Mouse (Mus musculus) heart, adult 18-20 months (tissue): ENCODE results near the gene Zmiz1. TPM values are rescaled to one million over a fixed set of nuclear protein-coding genes. Genes with fewer than 3 reads are reported as not detected.
A peak's percentile ranks its signal among the peaks of the same experiment; 100 is the strongest.

Experiments used
- DNase-seq, 2 experiments: peaks; one replicate each; pipeline ENCODE4 v3.0.0; 2021 to 2022; ENCODE audit warnings: mixed read lengths in 1 of 2
- total RNA-seq, 2 experiments: library from RNA; stranded (reverse); gene quantifications; 2 replicates each; pipeline ENCODE4 v1.2.3; 2021

Gene Zmiz1
- total RNA-seq, 2 experiments from 2014 or later = 32.5 to 38.5 TPM

- no peak for DNase-seq
These were observed 180.3 kb downstream of the Zmiz1 start for GRCm38 (mm10) chr14:25639120-25639758.

GRCm38 (mm10) chr14:25639979-25640378, 181.0 kb downstream of the Zmiz1 start:
- DNase-seq = no peak

GRCm38 (mm10) chr14:25640421-25641056, 181.6 kb downstream of the Zmiz1 start:
- peak in 1 of 2 experiments; percentile 46 for DNase-seq

- no peak for DNase-seq
These were observed 182.1 kb downstream of the Zmiz1 start for GRCm38 (mm10) chr14:25641067-25641466.

- DNase-seq = peak in 1 of 2 experiments; percentile 32
These were observed 186.7 kb downstream of the Zmiz1 start for GRCm38 (mm10) chr14:25645717-25646116.

- DNase-seq = peak; percentile 86 to 88
These were observed 187.2 kb downstream of the Zmiz1 start for GRCm38 (mm10) chr14:25646161-25646621.

- DNase-seq = no peak
These were observed 192.1 kb downstream of the Zmiz1 start for GRCm38 (mm10) chr14:25651131-25651530.

GRCm38 (mm10) chr14:25651905-25652304, 192.9 kb downstream of the Zmiz1 start:
- no peak for DNase-seq

GRCm38 (mm10) chr14:25654401-25655197, 195.6 kb downstream of the Zmiz1 start:
- no peak for DNase-seq

- peak; percentile 51 to 71 for DNase-seq
These were observed 201.7 kb downstream of the Zmiz1 start for GRCm38 (mm10) chr14:25660661-25661060.

GRCm38 (mm10) chr14:25661185-25661920, 202.4 kb downstream of the Zmiz1 start:
- DNase-seq = no peak

- DNase-seq = no peak
These were observed 204.8 kb downstream of the Zmiz1 start for GRCm38 (mm10) chr14:25663649-25664309.

- peak; percentile 40 to 49 for DNase-seq
These were observed 205.3 kb downstream of the Zmiz1 start for GRCm38 (mm10) chr14:25664310-25664695.

GRCm38 (mm10) chr14:25665314-25665970, 206.5 kb downstream of the Zmiz1 start:
- peak in 1 of 2 experiments; percentile 44 for DNase-seq

- DNase-seq = peak; percentile 69 to 74
These were observed 207.8 kb downstream of the Zmiz1 start for GRCm38 (mm10) chr14:25666668-25667376.

- no peak for DNase-seq
These were observed 208.6 kb downstream of the Zmiz1 start for GRCm38 (mm10) chr14:25667587-25667986.

GRCm38 (mm10) chr14:25679625-25680024, 220.6 kb downstream of the Zmiz1 start:
- DNase-seq = no peak

GRCm38 (mm10) chr14:25682020-25682419, 223.0 kb downstream of the Zmiz1 start:
- no peak for DNase-seq

GRCm38 (mm10) chr14:25686216-25686945, 227.4 kb downstream of the Zmiz1 start:
- DNase-seq = peak in 1 of 2 experiments; percentile 43
